Mouse (Mus musculus): ENCODE measurements at regions not wholly inside any gene's neighbourhood (a gene's known extent, or its start where the extent isn't known, plus 50 kb on each side); places are given as distances from the start of the nearest gene placed in this dataset.

DNA sequence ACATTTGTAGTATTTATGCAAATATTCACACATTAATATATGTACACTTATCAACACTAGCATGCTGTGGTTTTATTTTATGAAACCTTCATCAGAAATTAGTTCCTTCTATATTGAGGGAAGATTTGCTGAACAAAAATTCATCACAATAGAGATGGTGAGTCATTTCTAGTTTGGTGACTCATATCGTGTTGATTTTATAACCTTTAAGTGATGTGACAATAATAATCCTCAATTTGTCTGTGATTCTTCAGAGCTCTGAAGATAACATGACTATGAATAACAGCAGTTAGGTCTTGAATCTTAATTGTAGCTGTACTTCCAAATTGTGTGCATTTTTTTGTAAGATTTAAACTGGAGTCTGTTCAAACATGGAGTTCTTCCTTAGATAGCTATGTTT is 168.3 kb upstream of the L3mbtl3 start:
- Histone ChIP-seq H3K4me1 (replicated peaks) (no peaks in the 10 kb centered on the region), H3K27ac (replicated peaks) (no peak overlapping the region), H3K36me3 (no peaks in the 10 kb centered on the region), H3K27me3 (no peaks in the 10 kb centered on the region), H3K4me3 (no peak overlapping the region), H3K9me3 (no peaks in the 10 kb centered on the region), H3K4me2 (no peak overlapping the region), H3K9ac (no peak overlapping the region)
- no peak for ATAC-seq (ENCODE audit: low FRiP score, low read depth)
- 89% methylated on average over 1 of the region's 1 CpGs for WGBS

DNA sequence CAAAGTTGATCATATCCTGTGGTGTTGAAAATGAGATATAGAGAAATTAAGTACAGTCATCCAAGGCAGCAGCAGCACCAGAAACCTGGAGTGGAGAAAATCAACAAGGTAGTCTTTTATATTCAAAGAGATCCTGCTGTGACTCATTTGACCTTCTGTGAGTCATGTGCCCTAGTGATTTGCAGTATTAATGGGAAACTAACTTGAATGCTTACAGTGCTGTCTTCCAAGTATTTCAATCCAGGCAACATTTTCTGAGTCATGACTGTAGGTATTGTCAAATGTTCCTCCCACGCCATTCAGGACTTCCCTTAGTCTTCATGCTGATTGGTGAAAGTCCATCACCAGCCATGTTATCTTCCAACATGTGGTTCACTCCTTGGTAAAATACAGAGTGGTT is 169.0 kb upstream of the L3mbtl3 start:
- Histone ChIP-seq H3K36me3 (no peaks in the 10 kb centered on the region), H3K27ac (replicated peaks) (no peak overlapping the region), H3K4me3 (no peak overlapping the region), H3K9me3 (no peaks in the 10 kb centered on the region), H3K4me2 (no peak overlapping the region), H3K9ac (no peak overlapping the region), H3K4me1 (replicated peaks) (no peaks in the 10 kb centered on the region), H3K27me3 (no peaks in the 10 kb centered on the region)
- ATAC-seq (ENCODE audit: low FRiP score, low read depth) = no peak
- WGBS = 79% methylated on average over 1 of the region's 1 CpGs

DNA sequence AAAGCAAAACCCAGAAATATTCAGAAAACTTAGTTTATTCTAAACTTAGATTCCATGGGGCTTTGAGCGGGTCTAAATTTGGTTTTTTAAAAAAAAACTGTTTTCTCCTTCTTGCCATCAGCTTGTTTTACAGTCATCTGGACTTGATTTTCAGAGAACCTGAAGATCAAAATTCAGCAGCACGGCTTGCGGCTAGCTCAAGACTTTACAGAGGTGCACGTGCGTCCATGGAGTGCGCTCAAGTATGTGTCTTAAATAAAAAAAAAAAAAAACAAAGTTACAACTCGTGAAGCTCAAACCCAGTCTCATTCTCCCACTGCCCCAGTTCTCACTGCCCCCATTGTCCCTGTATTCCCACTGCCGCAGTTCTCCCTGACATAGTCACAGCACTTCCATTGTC is 180.5 kb upstream of the L3mbtl3 start:
- H3K9ac ChIP-seq = no peak overlapping the region
- no peaks in the 10 kb centered on the region for H3K27me3 ChIP-seq
- no peak overlapping the region for H3K4me2 ChIP-seq
- 81% methylated on average over 8 of the region's 8 CpGs for WGBS
- H3K4me1 ChIP-seq (replicated peaks) = no peaks in the 10 kb centered on the region
- H3K4me3 ChIP-seq = no peak overlapping the region
- H3K9me3 ChIP-seq = no peaks in the 10 kb centered on the region
- H3K36me3 ChIP-seq = no peaks in the 10 kb centered on the region
- no peak for ATAC-seq (ENCODE audit: low FRiP score, low read depth)
- H3K27ac ChIP-seq (replicated peaks) = no peak overlapping the region

DNA sequence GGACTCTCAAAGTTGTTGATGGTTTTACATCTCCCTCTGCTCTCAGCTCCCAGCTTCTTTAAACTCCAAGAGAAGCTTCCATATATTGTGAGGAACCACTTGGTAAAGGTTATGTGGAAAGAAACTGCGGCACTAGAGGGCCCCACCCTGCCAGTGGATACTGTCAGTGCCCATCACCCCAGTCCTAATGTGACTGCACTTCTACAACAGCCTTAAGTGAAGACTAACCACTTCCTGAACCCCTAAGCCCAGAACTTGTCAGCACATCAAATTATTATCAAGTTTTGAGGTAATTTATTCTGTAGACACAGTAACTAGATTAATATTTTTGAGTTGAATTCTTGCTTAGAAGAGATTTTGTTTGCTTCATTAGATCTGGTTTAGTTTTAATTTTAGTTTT is 182.3 kb upstream of the L3mbtl3 start:
- no peaks in the 10 kb centered on the region for H3K9me3 ChIP-seq
- no peaks in the 10 kb centered on the region for H3K36me3 ChIP-seq
- no peaks in the 10 kb centered on the region for H3K4me1 ChIP-seq (replicated peaks)
- no peaks in the 10 kb centered on the region for H3K27me3 ChIP-seq
- 62% methylated on average over 1 of the region's 1 CpGs for WGBS
- ATAC-seq (ENCODE audit: low FRiP score, low read depth) = no peak
- H3K4me2 ChIP-seq = no peak overlapping the region
- H3K4me3 ChIP-seq = no peak overlapping the region
- H3K27ac ChIP-seq (replicated peaks) = no peak overlapping the region
- H3K9ac ChIP-seq = no peak overlapping the region

DNA sequence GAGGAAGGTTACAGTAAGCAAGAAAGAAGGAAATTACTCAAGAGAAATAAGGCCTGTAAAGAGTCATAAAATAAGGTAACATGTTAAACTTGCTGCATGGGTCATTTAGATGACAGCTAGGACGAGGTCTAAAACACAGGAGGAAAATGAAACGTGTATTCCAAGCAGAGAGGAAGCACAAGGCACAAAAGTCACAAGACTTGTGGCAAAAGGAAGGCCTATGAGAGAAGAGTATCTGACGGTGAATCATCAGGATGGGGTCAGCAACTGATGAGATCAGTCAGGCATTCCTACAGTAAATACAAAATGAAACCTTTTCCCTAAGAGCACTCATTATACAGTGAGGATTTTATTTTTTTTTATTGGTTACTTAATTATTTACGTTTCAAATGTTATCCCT is 183.6 kb upstream of the L3mbtl3 start:
- Histone ChIP-seq H3K27ac (replicated peaks) (no peak overlapping the region), H3K4me3 (no peak overlapping the region), H3K4me1 (replicated peaks) (no peaks in the 10 kb centered on the region), H3K4me2 (no peak overlapping the region), H3K27me3 (no peaks in the 10 kb centered on the region), H3K36me3 (no peaks in the 10 kb centered on the region), H3K9me3 (no peaks in the 10 kb centered on the region), H3K9ac (no peak overlapping the region)
- no peak for ATAC-seq (ENCODE audit: low FRiP score, low read depth)
- WGBS = 81% methylated on average over 4 of the region's 4 CpGs

DNA sequence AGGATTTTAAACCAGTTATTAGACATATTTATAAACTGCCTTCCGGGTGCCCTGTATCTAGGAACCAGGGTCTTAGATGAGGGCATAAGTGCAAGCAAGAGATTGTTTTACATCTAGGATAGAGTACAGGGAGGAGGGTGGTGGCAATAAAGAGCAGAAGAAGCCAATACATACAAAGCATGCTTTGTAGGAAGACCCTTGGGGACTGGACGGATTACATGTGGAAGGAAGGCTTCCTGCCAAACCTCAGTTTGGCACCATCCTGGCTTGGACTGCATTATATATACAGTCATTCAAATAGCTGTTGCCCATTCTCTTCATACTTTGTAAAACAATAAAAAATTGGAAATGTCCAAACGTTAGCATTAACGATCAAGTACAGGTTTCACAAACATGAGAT is 184.7 kb upstream of the L3mbtl3 start:
- H3K27ac ChIP-seq (replicated peaks) = no peak overlapping the region
- no peak overlapping the region for H3K9ac ChIP-seq
- WGBS = 77% methylated on average over 4 of the region's 4 CpGs
- H3K36me3 ChIP-seq = no peaks in the 10 kb centered on the region
- H3K4me3 ChIP-seq = no peak overlapping the region
- ATAC-seq (ENCODE audit: low FRiP score, low read depth) = 0 out of 2 replicates have a peak, but pooled peaks have one; percentile 34
- no peaks in the 10 kb centered on the region; the same call in 1 of the 2 replicates for H3K4me1 ChIP-seq (replicated peaks)
- H3K9me3 ChIP-seq = no peaks in the 10 kb centered on the region
- no peaks in the 10 kb centered on the region for H3K27me3 ChIP-seq
- no peak overlapping the region for H3K4me2 ChIP-seq

DNA sequence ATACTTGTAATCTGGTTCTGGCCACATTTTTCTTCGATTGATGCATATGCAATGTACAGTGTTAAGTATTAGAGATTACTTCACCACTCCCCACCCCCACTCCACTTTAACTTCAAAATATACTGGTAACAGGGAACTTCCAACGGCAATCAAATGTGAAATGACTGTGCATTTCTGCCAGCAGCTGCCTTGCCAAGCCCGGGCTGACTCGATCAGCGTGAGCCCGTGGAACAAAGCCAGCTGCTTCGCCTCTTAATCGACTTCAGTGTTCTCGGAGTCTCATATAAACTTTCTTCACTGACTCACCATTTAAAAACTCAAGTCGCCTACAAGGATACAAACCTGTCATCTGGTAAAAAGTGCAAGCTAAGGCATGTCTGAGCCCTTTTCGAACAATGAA is 188.7 kb upstream of the L3mbtl3 start:
- WGBS = 37% methylated on average over 11 of the region's 11 CpGs
- peak overlapping the region; percentile 30; the same call in 1 of the 2 replicates for H3K4me2 ChIP-seq
- peak; percentile 51; the same call in 1 of the 2 replicates for ATAC-seq (ENCODE audit: low FRiP score, low read depth)

DNA sequence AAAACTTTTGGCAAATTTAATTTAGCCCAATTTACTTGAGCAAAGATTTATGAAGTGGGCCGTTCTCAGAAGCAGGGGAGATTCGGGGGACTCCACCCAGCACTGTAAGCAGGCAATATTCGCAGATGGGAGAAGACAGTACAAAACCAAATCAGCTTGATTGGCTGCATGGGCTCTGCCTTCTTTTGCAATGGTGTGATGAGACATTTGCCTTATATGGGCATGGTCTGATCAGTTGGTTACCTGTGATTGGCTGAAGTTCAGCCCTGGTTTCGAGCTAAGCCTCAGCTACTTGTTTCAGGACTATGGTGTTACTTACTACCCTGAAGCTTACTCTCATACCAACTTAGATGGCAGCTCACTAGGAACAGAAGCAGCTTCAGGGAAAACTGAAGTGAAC is 185.6 kb upstream of the Arhgap18 start:
- no peak overlapping the region for H3K9ac ChIP-seq
- H3K4me3 ChIP-seq = no peak overlapping the region
- no peak overlapping the region for H3K4me2 ChIP-seq
- no peak overlapping the region for H3K27ac ChIP-seq (replicated peaks)
- H3K4me1 ChIP-seq (replicated peaks) = no peaks in the 10 kb centered on the region; the same call in 1 of the 2 replicates
- H3K27me3 ChIP-seq = no peaks in the 10 kb centered on the region
- 77% methylated on average over 4 of the region's 4 CpGs for WGBS
- no peak for ATAC-seq (ENCODE audit: low FRiP score, low read depth)
- H3K36me3 ChIP-seq = no peaks in the 10 kb centered on the region
- H3K9me3 ChIP-seq = no peaks in the 10 kb centered on the region

More for the DNA sequence above, 188.7 kb upstream of the L3mbtl3 start:
- no peaks in the 10 kb centered on the region for H3K27me3 ChIP-seq
- H3K9ac ChIP-seq = no peak overlapping the region
- H3K9me3 ChIP-seq = no peaks in the 10 kb centered on the region
- H3K27ac ChIP-seq (replicated peaks) = no peak overlapping the region
- no peaks in the 10 kb centered on the region for H3K36me3 ChIP-seq
- no peak overlapping the region for H3K4me3 ChIP-seq
- no peaks in the 10 kb centered on the region; the same call in 1 of the 2 replicates for H3K4me1 ChIP-seq (replicated peaks)

DNA sequence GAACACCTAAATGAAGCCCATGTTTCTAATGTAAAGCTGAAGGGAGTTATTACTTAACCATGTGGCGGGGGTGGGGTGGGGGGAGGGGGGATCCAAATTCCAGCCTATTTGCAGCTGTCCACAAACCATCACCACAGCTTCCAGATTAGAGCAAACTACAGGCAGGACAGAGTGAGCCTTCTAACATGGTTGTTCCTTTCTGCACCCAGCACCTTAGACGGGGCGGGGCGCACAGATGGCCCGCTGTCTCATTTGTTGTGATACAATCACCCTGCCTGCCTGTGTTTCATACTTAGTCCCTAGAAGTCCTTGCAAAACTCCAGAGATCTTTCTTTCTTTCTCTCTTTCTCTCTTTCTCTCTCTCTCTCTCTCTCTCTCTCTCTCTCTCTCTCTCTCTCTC is 182.8 kb upstream of the Arhgap18 start:
- no peak overlapping the region for H3K9ac ChIP-seq
- H3K27me3 ChIP-seq = no peaks in the 10 kb centered on the region
- WGBS = 91% methylated on average over 5 of the region's 5 CpGs
- no peak overlapping the region for H3K4me2 ChIP-seq
- H3K9me3 ChIP-seq = no peaks in the 10 kb centered on the region
- no peaks in the 10 kb centered on the region for H3K4me1 ChIP-seq (replicated peaks)
- ATAC-seq (ENCODE audit: low FRiP score, low read depth) = no peak
- H3K27ac ChIP-seq (replicated peaks) = no peak overlapping the region
- H3K36me3 ChIP-seq = no peaks in the 10 kb centered on the region
- no peak overlapping the region for H3K4me3 ChIP-seq

DNA sequence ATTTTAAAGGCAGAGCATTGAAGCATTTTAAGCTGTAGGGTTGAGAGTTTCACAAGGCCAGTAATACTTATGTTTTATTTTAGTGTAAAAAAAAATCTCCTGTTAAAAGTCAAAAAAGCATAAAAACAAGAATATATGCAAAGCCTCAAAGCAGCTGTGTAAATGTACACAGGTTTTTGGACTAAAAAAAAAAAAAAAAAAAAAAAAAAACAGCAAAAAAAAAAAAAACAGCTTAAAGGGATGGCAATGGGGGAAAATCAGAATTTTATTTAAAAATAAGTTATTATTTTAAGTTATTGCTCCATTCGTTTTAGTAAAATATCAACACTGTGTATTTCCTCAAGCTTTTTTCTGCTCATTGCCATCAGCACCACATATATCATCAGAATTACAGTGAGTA is 181.8 kb upstream of the Arhgap18 start:
- Histone ChIP-seq H3K4me1 (replicated peaks) (no peaks in the 10 kb centered on the region), H3K4me3 (no peak overlapping the region), H3K36me3 (no peaks in the 10 kb centered on the region), H3K27me3 (no peaks in the 10 kb centered on the region), H3K9ac (no peak overlapping the region), H3K27ac (replicated peaks) (no peak overlapping the region), H3K9me3 (no peaks in the 10 kb centered on the region), H3K4me2 (no peak overlapping the region)
- WGBS = 91% methylated on average over 1 of the region's 1 CpGs
- no peak for ATAC-seq (ENCODE audit: low FRiP score, low read depth)

DNA sequence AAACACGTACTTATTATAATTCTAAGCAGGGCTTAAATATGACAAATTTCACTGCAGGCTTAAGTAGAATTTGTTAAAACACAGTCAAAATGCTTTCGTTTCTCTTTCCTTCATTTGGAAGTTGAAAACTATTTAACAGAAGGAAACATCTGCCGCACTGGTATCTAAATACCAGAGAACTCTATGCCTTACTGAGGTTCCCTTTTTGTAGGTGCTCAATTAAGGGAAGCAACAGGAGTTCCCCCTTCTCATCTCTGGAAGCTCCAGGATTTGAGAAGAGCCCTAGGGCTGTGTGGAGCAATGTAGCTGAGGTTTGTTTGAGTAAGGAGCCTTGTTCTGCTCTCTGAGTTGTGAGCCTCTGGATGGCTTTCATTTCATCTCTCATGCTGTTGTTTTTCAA is 177.1 kb upstream of the Arhgap18 start:
- WGBS = 89% methylated on average over 3 of the region's 3 CpGs
- no peak overlapping the region for H3K27ac ChIP-seq (replicated peaks)
- H3K4me3 ChIP-seq = no peak overlapping the region
- no peak for ATAC-seq (ENCODE audit: low FRiP score, low read depth)
- H3K27me3 ChIP-seq = no peaks in the 10 kb centered on the region
- no peaks in the 10 kb centered on the region for H3K4me1 ChIP-seq (replicated peaks)
- H3K9ac ChIP-seq = no peak overlapping the region
- H3K36me3 ChIP-seq = no peaks in the 10 kb centered on the region
- no peak overlapping the region for H3K4me2 ChIP-seq
- H3K9me3 ChIP-seq = no peaks in the 10 kb centered on the region

DNA sequence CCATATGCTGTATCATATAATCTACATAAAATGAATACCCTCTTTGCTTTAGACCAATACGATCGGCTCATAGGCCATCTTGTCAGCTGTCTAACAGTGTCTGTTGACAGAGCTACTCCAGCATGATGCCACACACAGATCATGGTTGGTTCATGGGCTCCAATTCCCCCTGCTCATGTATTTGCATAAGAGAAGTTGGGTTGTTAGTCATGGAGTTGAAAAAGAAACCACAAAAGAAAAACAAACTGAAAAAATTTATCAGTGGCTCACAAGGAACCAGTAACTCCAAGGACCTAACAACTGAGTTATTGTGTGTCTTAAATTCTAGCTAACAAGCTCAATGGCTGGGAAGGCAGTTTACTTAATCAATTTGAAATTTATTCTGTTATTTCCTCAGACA is 176.1 kb upstream of the Arhgap18 start:
- 87% methylated on average over 2 of the region's 2 CpGs for WGBS
- ATAC-seq (ENCODE audit: low FRiP score, low read depth) = no peak

DNA sequence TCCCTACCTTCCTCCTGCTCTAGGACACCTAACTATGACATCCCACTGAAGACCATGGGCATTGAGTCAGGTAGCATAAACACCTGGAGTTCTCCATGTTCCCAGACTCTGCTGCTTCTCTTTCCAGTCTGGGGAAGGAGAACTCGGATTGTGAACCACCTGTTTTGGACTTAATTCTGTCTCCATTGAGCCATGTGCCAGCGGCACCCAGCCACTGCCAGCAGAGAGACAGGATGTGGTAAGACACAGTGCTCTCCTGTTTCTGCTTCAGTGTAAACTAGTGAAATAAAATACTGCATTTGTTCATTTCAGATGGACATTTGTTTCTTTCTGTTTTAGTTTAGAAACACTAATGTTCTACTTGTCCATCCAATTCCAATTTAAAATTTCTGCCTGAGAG is 168.1 kb upstream of the Arhgap18 start:
- Histone ChIP-seq H3K9ac (no peak overlapping the region), H3K4me3 (no peak overlapping the region), H3K9me3 (peaks cover 7% of the 10 kb centered on the region; the same call in 1 of the 2 replicates), H3K27ac (replicated peaks) (no peak overlapping the region), H3K4me1 (replicated peaks) (no peaks in the 10 kb centered on the region), H3K36me3 (no peaks in the 10 kb centered on the region), H3K4me2 (no peak overlapping the region), H3K27me3 (no peaks in the 10 kb centered on the region)
- ATAC-seq (ENCODE audit: low FRiP score, low read depth) = no peak
- 91% methylated on average over 2 of the region's 2 CpGs for WGBS

More for the DNA sequence above, 176.1 kb upstream of the Arhgap18 start:
- no peaks in the 10 kb centered on the region for H3K4me1 ChIP-seq (replicated peaks)
- H3K27ac ChIP-seq (replicated peaks) = no peak overlapping the region
- H3K9ac ChIP-seq = no peak overlapping the region
- H3K27me3 ChIP-seq = no peaks in the 10 kb centered on the region
- H3K36me3 ChIP-seq = no peaks in the 10 kb centered on the region
- H3K4me2 ChIP-seq = no peak overlapping the region
- no peak overlapping the region for H3K4me3 ChIP-seq
- no peaks in the 10 kb centered on the region for H3K9me3 ChIP-seq
